In the genomic region with DNA sequence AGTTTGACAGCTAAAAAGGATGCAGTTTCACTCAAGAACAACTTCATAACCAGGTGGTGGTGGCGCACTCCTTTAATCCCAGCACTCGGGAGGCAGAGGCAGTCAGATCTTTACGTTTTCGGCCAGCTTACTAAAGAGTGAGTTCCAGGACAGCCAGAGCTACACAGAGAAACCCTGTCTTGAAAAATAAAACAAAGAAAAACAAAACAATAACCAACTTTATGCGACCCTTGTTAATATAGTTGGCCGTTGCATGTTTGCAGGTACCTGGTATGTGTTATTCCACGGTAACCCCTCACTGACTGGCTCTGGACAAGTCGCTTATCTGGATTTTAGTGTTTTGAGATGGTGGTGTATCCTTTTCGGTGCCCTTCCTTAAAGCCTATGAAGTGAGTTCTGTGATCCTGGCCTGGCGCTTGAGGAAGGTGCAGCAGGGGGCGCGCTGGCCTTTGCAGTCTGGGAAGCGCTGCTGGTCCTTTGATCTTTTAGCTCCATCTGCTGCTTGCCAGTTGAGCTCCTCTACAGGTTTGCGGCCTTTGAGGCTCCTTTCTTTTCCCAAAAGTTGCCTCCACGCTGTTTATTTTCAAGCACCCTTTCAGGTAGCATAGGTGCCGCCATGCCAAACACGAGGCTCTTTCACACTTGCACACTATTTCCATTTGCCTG, we compare ENCODE assay signal across 8 mouse cellular contexts. TPM values are rescaled to one million over a fixed set of nuclear protein-coding genes. Genes with fewer than 3 reads are reported as not detected.
A peak's percentile ranks its signal among the peaks of the same experiment; 100 is the strongest.
DNase-seq lines count a peak whose midpoint lies in the region; ATAC-seq and TF ChIP-seq lines count a peak whose summit lies in the region.

A gene (minus strand): TSS at position 430 of the 666 bp plus-strand sequence.

- TF ChIP-seq CTCF in gastrocnemius, adult 2 months (IDR thresholded peaks at IDR 0.05) = peak; percentile 86
- TF ChIP-seq CTCF in hindbrain, postnatal 0 days (IDR thresholded peaks at IDR 0.05; ENCODE audit: low read depth) = peak; percentile 83
- TF ChIP-seq CTCF in left cerebral cortex, adult 2 months (IDR thresholded peaks at IDR 0.05) = peak; percentile 77

- H3K4me3 ChIP-seq in gastrocnemius, adult 2 months = peak within 1 kb of the TSS; percentile 90
- H3K4me3 ChIP-seq in hindbrain, postnatal 0 days (ENCODE audit: low read length) = peak within 1 kb of the TSS; percentile 78
- peak within 1 kb of the TSS; percentile 86 for H3K4me3 ChIP-seq in left cerebral cortex, adult 2 months
- H3K4me3 ChIP-seq in megakaryocyte, embryonic 14.5 days (replicated peaks) = peak within 1 kb of the TSS; percentile 96

- H3K9me3 ChIP-seq in hindbrain, postnatal 0 days (ENCODE audit: low read length) = no peaks in the 10 kb centered on the region
- no peaks in the 10 kb centered on the region for H3K9me3 ChIP-seq in megakaryocyte, embryonic 14.5 days

- H3K4me2 ChIP-seq in hindbrain, postnatal 0 days (ENCODE audit: low read depth, low read length) = peak within 1 kb of the TSS; percentile 78

- ATAC-seq in hindbrain, postnatal 0 days = peak; percentile 34; the same call in 1 of the 2 replicates

- H3K4me1 ChIP-seq in hindbrain, postnatal 0 days (ENCODE audit: insufficient read depth, low read length) = no peaks in the 10 kb centered on the region
- peaks cover 37% of the 10 kb centered on the region for H3K4me1 ChIP-seq in megakaryocyte, embryonic 14.5 days

- H3K9ac ChIP-seq in hindbrain, postnatal 0 days (replicated peaks; ENCODE audit: low read length) = peak within 1 kb of the TSS; percentile 93

- intact Hi-C loops in gastrocnemius, adult 2 months (cut with DNase I) = loop anchor here (2.0 to 10.0 kb wide), 3 partner anchors 124 to 280 kb away; a partner anchor contains a TSS
- intact Hi-C loops in left cerebral cortex, adult 2 months (cut with DNase I) = loop anchor here (1.0 to 5.0 kb wide), 4 partner anchors 92 to 239 kb away; a partner anchor contains a TSS

- DNase-seq in ZHBTc4 (ENCODE audit: low read depth, low spot score) = peak; percentile 95
- peak; percentile 54 to 73 for DNase-seq in cerebellum, postnatal 4 days (ENCODE audit: low spot score in 2 of 2)
- peak; percentile 81 for DNase-seq in gastrocnemius, adult 2 months
- peak; percentile 88 for DNase-seq in hindbrain, postnatal 0 days (ENCODE audit: low spot score)
- peak; percentile 68 for DNase-seq in left cerebral cortex, adult 2 months (ENCODE audit: extremely low spot score in 1 of 2, low spot score in 2 of 2)
- DNase-seq in right cerebral cortex, postnatal 10 days (ENCODE audit: low spot score in 2 of 2) = peak; percentile 78 to 80
- peak; percentile 64 to 79 for DNase-seq in urinary bladder, postnatal 4 days (ENCODE audit: low spot score in 2 of 2)

- H3K27ac ChIP-seq in gastrocnemius, adult 2 months = peak within 1 kb of the TSS; percentile 86
- H3K27ac ChIP-seq in hindbrain, postnatal 0 days = peak within 1 kb of the TSS; percentile 78
- peak within 1 kb of the TSS; percentile 77 for H3K27ac ChIP-seq in left cerebral cortex, adult 2 months

- no peaks in the 10 kb centered on the region for H3K27me3 ChIP-seq in hindbrain, postnatal 0 days (ENCODE audit: insufficient read depth, low read length)
- H3K27me3 ChIP-seq in megakaryocyte, embryonic 14.5 days (replicated peaks) = no peaks in the 10 kb centered on the region

- H3K36me3 ChIP-seq in hindbrain, postnatal 0 days (ENCODE audit: insufficient read depth, low read length) = no peaks in the 10 kb centered on the region
- H3K36me3 ChIP-seq in megakaryocyte, embryonic 14.5 days (replicated peaks; ENCODE audit: low read length) = peaks cover 16% of the 10 kb centered on the region

- 10% methylated on average over 17 of the region's 17 CpGs for WGBS in hindbrain, postnatal 0 days

RNA-seq across cellular contexts. Expression of the gene that starts here (rescaled TPM):
- 10 to 100 TPM; 72.2 to 74.6 TPM for total RNA-seq in gastrocnemius, adult 2 months (2021)
- 79.9 and 97.5 TPM in 2 replicates for total RNA-seq in hindbrain, postnatal 0 days (2014; rRNA removed)
- 61.6 and 65.2 TPM in 2 replicates for polyA plus RNA-seq in hindbrain, postnatal 0 days (2015; fragmentation: Nextera tagmentation; extraction: Ambion mirVana)
- 10 to 100 TPM; 76.4 to 77.0 TPM for total RNA-seq in left cerebral cortex, adult 2 months (2021)
- polyA plus RNA-seq in megakaryocyte, embryonic 14.5 days (2012; ENCODE audit: insufficient read depth, low replicate concordance) = 34.3 and 77.6 TPM in 2 replicates

Comparison
In these comparisons a context has a peak if more than half of its experiments do, and no peak if none do; other contexts are left out.
1. Peak in every context shown above with its lines: DNase-seq, ATAC-seq, H3K4me3 ChIP-seq and H3K27ac ChIP-seq.